Mouse (Mus musculus) E14TG2a.4 (cell line): ENCODE results near the gene Rasa2.

Experiments
- CTCF ChIP-seq: conservative IDR thresholded peaks from 2 replicates; pipeline ENCODE4 v1.5.1; 2014; ENCODE audit warnings: low read length
- POU5F1 ChIP-seq: IDR thresholded peaks from 2 replicates; pipeline ENCODE4 v1.6.1; 2014; ENCODE audit warnings: low read length, borderline replicate concordance

- TF ChIP-seq CTCF (no peak), POU5F1 (no peak)
Measured at GRCm38 (mm10) chr9:96636423-96637156, 5.2 kb upstream of the Rasa2 start.
